Mouse (Mus musculus) testis, adult 2 months (tissue): ENCODE data around the gene Megf6. TPM values are rescaled to one million over a fixed set of nuclear protein-coding genes. Genes with fewer than 3 reads are reported as not detected.
A peak's percentile ranks its signal among the peaks of the same experiment; 100 is the strongest.

Experiments used
- H3K27ac ChIP-seq: fragments of 200-500 bp; 2 replicates; pipeline ENCODE4 v1.5.1; 2012; ENCODE audit warnings: low read depth, low read length; ENCODE audit not compliant: control insufficient read depth, insufficient read depth
- H3K27me3 ChIP-seq: fragments of 200-500 bp; 2 replicates; pipeline ENCODE4 v1.6.1; 2012; ENCODE audit warnings: mild to moderate bottlenecking, low read length, moderate library complexity; ENCODE audit not compliant: control insufficient read depth, insufficient read depth
- H3K36me3 ChIP-seq: fragments of 200-500 bp; 2 replicates; pipeline ENCODE4 v1.6.1; 2012; ENCODE audit warnings: mild to moderate bottlenecking, low read length; ENCODE audit not compliant: control insufficient read depth, insufficient read depth
- H3K4me1 ChIP-seq: fragments of 200-500 bp; 2 replicates; pipeline ENCODE4 v1.6.1; 2012; ENCODE audit warnings: low read length; ENCODE audit not compliant: control insufficient read depth, insufficient read depth
- H3K4me3 ChIP-seq: fragments of 200-500 bp; 2 replicates; pipeline ENCODE4 v1.5.1; 2012; ENCODE audit warnings: low read depth, mild to moderate bottlenecking, low read length, moderate library complexity, mixed read lengths; ENCODE audit not compliant: control insufficient read depth
- CTCF ChIP-seq: fragments of 200-500 bp; IDR thresholded peaks from 2 replicates; pipeline ENCODE4 v1.5.1; 2012; ENCODE audit warnings: low read depth, mild to moderate bottlenecking, inconsistent platforms, low read length, moderate library complexity; ENCODE audit not compliant: control insufficient read depth, insufficient read depth, insufficient replicate concordance
- POLR2A ChIP-seq: fragments of 200-500 bp; IDR thresholded peaks from 2 replicates; pipeline ENCODE4 v1.6.1; 2012; ENCODE audit warnings: low read depth, mild to moderate bottlenecking, inconsistent platforms, low read length, moderate library complexity; ENCODE audit not compliant: control insufficient read depth
- polyA plus RNA-seq: library from polyadenylated mRNA; depleted of rRNA; stranded (reverse); fragments of >200 nt; gene quantifications from 2 replicates; pipeline ENCODE4 v1.2.3, GENCODE M21; 2012

Gene Megf6
- polyA plus RNA-seq, 1 experiment: 1.0 TPM

GRCm38 (mm10) chr4:154137139-154137538 lies 33.4 kb upstream of the Megf6 start:
- TF ChIP-seq CTCF: no peak
- no peak for TF ChIP-seq POLR2A
- Histone ChIP-seq H3K4me1 (peaks cover 20% of the 10 kb centered on the region), H3K4me3 (no peak overlapping the region), H3K36me3 (no peaks in the 10 kb centered on the region), H3K27me3 (no peaks in the 10 kb centered on the region), H3K27ac (no peak overlapping the region)

GRCm38 (mm10) chr4:154139671-154140181 lies 30.8 kb upstream of the Megf6 start:
- Histone ChIP-seq H3K27me3 (no peaks in the 10 kb centered on the region), H3K27ac (no peak overlapping the region), H3K36me3 (no peaks in the 10 kb centered on the region), H3K4me1 (peaks cover 31% of the 10 kb centered on the region), H3K4me3 (no peak overlapping the region; the same call in 1 of the 2 replicates)
- TF ChIP-seq POLR2A (no peak), CTCF (no peak)

GRCm38 (mm10) chr4:154140182-154140212 lies 30.5 kb upstream of the Megf6 start, which contains the start of gene Trp73:
Trp73 (minus strand) TSS chr4:154140208.
- no peak within 1 kb of the TSS; the same call in 1 of the 2 replicates for H3K4me3 ChIP-seq
- H3K36me3 ChIP-seq: no peaks in the 10 kb centered on the region
- H3K4me1 ChIP-seq: peaks cover 31% of the 10 kb centered on the region
- TF ChIP-seq POLR2A: no peak
- TF ChIP-seq CTCF: no peak
- no peak within 1 kb of the TSS for H3K27ac ChIP-seq
- H3K27me3 ChIP-seq: no peaks in the 10 kb centered on the region

GRCm38 (mm10) chr4:154140213-154141008 lies 30.1 kb upstream of the Megf6 start:
- Histone ChIP-seq H3K27me3 (no peaks in the 10 kb centered on the region), H3K4me3 (no peak overlapping the region; the same call in 1 of the 2 replicates), H3K27ac (no peak overlapping the region), H3K4me1 (peaks cover 31% of the 10 kb centered on the region), H3K36me3 (no peaks in the 10 kb centered on the region)
- TF ChIP-seq CTCF (no peak), POLR2A (no peak)

- H3K4me3 ChIP-seq: no peak overlapping the region
- H3K4me1 ChIP-seq: peaks cover 31% of the 10 kb centered on the region
- no peaks in the 10 kb centered on the region for H3K27me3 ChIP-seq
- H3K27ac ChIP-seq: no peak overlapping the region
- TF ChIP-seq CTCF: no peak
- TF ChIP-seq POLR2A: no peak
- H3K36me3 ChIP-seq: no peaks in the 10 kb centered on the region
These were observed 29.3 kb upstream of the Megf6 start for GRCm38 (mm10) chr4:154141009-154141867.

GRCm38 (mm10) chr4:154142211-154143040 lies 28.1 kb upstream of the Megf6 start, which contains the start of gene Wrap73:
Wrap73 (plus strand) TSS chr4:154142372.
- no peaks in the 10 kb centered on the region for H3K27me3 ChIP-seq
- peak within 1 kb of the TSS; percentile 92 for H3K27ac ChIP-seq
- no peak for TF ChIP-seq CTCF
- TF ChIP-seq POLR2A: peak; percentile 57

GRCm38 (mm10) chr4:154144712-154145111 lies 25.8 kb upstream of the Megf6 start:
- Histone ChIP-seq H3K27me3 (no peaks in the 10 kb centered on the region), H3K36me3 (no peaks in the 10 kb centered on the region), H3K4me1 (peaks cover 28% of the 10 kb centered on the region), H3K27ac (no peak overlapping the region), H3K4me3 (no peak overlapping the region)
- TF ChIP-seq POLR2A (no peak), CTCF (no peak)

More at GRCm38 (mm10) chr4:154142211-154143040, 28.1 kb upstream of the Megf6 start, which contains the start of gene Wrap73:
- peak within 1 kb of the TSS; percentile 94 for H3K4me3 ChIP-seq
- H3K4me1 ChIP-seq: peaks cover 31% of the 10 kb centered on the region
- no peaks in the 10 kb centered on the region for H3K36me3 ChIP-seq
